Mouse (Mus musculus): ENCODE data around the gene Gm13290. TPM values are rescaled to one million over a fixed set of nuclear protein-coding genes. Genes with fewer than 3 reads are reported as not detected.
A peak's percentile ranks its signal among the peaks of the same experiment; 100 is the strongest.

The Gm13290 gene
- polyA plus RNA-seq, 2 experiments = 0.48 TPM; not detected in 1

GRCm38 (mm10) chr4:88815928-88816327 is 42.3 kb downstream of the Gm13290 start, which contains the start of gene Ifna7:
Gene Ifna7 (plus strand): TSS chr4:88816228.
- no peaks in the 10 kb centered on the region for H3K27me3 ChIP-seq (ENCODE audit: control insufficient read depth, insufficient read depth, low read length)
- ATAC-seq (ENCODE audit: low FRiP score, low read depth) (no peak), DNase-seq (ENCODE audit: low spot score) (no peak)
- no peaks in the 10 kb centered on the region for H3K36me3 ChIP-seq (ENCODE audit: control insufficient read depth, insufficient read depth, low read length)
- no peak for TF ChIP-seq POLR2A (IDR thresholded peaks at IDR 0.05; ENCODE audit: borderline replicate concordance, extremely low read depth, insufficient read depth, insufficient read length)
- H3K4me1 ChIP-seq (ENCODE audit: control insufficient read depth, insufficient read depth, low read length) = no peaks in the 10 kb centered on the region
- no peak within 1 kb of the TSS for H3K27ac ChIP-seq (replicated peaks; ENCODE audit: low read depth, low read length)
- WGBS = 59% methylated on average over 3 of the region's 3 CpGs
- H3K4me3 ChIP-seq (replicated peaks; ENCODE audit: low read length) = no peak within 1 kb of the TSS
- no peak within 1 kb of the TSS for H3K4me2 ChIP-seq (replicated peaks; ENCODE audit: low read depth, low read length, severe bottlenecking)
- H3K9me3 ChIP-seq (ENCODE audit: control insufficient read depth, low read length) = no peaks in the 10 kb centered on the region
- H3K9ac ChIP-seq (ENCODE audit: low read depth, low read length, severe bottlenecking) = no peak within 1 kb of the TSS

GRCm38 (mm10) chr4:88819659-88820058 is 46.0 kb downstream of the Gm13290 start, which contains the start of gene Ifna11:
Gene Ifna11 (plus strand): TSS chr4:88819959.
- no peak for ATAC-seq (ENCODE audit: low FRiP score, low read depth)
- no peak within 1 kb of the TSS for H3K27ac ChIP-seq (replicated peaks; ENCODE audit: low read depth, low read length)
- no peaks in the 10 kb centered on the region for H3K4me1 ChIP-seq (ENCODE audit: control insufficient read depth, insufficient read depth, low read length)
- no peak within 1 kb of the TSS for H3K9ac ChIP-seq (ENCODE audit: low read depth, low read length, severe bottlenecking)
- WGBS = 75% methylated on average over 1 of the region's 1 CpGs
- no peak for TF ChIP-seq POLR2A (IDR thresholded peaks at IDR 0.05; ENCODE audit: borderline replicate concordance, extremely low read depth, insufficient read depth, insufficient read length)
- no peak within 1 kb of the TSS for H3K4me3 ChIP-seq (replicated peaks; ENCODE audit: low read length)
- H3K27me3 ChIP-seq (ENCODE audit: control insufficient read depth, insufficient read depth, low read length) = no peaks in the 10 kb centered on the region
- H3K36me3 ChIP-seq (ENCODE audit: control insufficient read depth, insufficient read depth, low read length) = no peaks in the 10 kb centered on the region
- no peak within 1 kb of the TSS for H3K4me2 ChIP-seq (replicated peaks; ENCODE audit: low read depth, low read length, severe bottlenecking)
- DNase-seq (ENCODE audit: low spot score) = no peak
- no peaks in the 10 kb centered on the region for H3K9me3 ChIP-seq (ENCODE audit: control insufficient read depth, low read length)

GRCm38 (mm10) chr4:88822995-88823394 is 49.4 kb downstream of the Gm13290 start:
- no peak overlapping the region for H3K4me3 ChIP-seq (replicated peaks; ENCODE audit: low read length)
- no peak for TF ChIP-seq POLR2A (IDR thresholded peaks at IDR 0.05; ENCODE audit: borderline replicate concordance, extremely low read depth, insufficient read depth, insufficient read length)
- 23% methylated on average over 4 of the region's 4 CpGs for WGBS
- H3K4me1 ChIP-seq (ENCODE audit: control insufficient read depth, insufficient read depth, low read length) = no peaks in the 10 kb centered on the region
- peak; percentile 11 for DNase-seq (ENCODE audit: low spot score)
- H3K9ac ChIP-seq (ENCODE audit: low read depth, low read length, severe bottlenecking) = no peak overlapping the region
- H3K36me3 ChIP-seq (ENCODE audit: control insufficient read depth, insufficient read depth, low read length) = no peaks in the 10 kb centered on the region
- no peak for ATAC-seq (ENCODE audit: low FRiP score, low read depth)
- no peaks in the 10 kb centered on the region for H3K9me3 ChIP-seq (ENCODE audit: control insufficient read depth, low read length)
- no peaks in the 10 kb centered on the region for H3K27me3 ChIP-seq (ENCODE audit: control insufficient read depth, insufficient read depth, low read length)
- H3K4me2 ChIP-seq (replicated peaks; ENCODE audit: low read depth, low read length, severe bottlenecking) = no peak overlapping the region
- H3K27ac ChIP-seq (replicated peaks; ENCODE audit: low read depth, low read length) = no peak overlapping the region

Other genes with a start within 250 kb of the Gm13290 start
Only the 30 nearest of the 31 such genes appear.
- gene Ifna14, start 202.0 kb upstream of the Gm13290 start, polyA plus RNA-seq (2012; rRNA removed) = not detected in 2 replicates
- gene Ifna14, start 202.0 kb upstream of the Gm13290 start, polyA plus RNA-seq (2014; fragmentation: Nextera tagmentation; extraction: Ambion mirVana) = not detected in 2 replicates
- not detected in 2 replicates for gene Ifna9, start 181.4 kb upstream of the Gm13290 start, polyA plus RNA-seq (2012; rRNA removed)
- not detected in 2 replicates for gene Ifna9, start 181.4 kb upstream of the Gm13290 start, polyA plus RNA-seq (2014; fragmentation: Nextera tagmentation; extraction: Ambion mirVana)
- gene Ifna12, start 170.5 kb upstream of the Gm13290 start, polyA plus RNA-seq (2012; rRNA removed) = not detected in 2 replicates
- not detected in 2 replicates for gene Ifna12, start 170.5 kb upstream of the Gm13290 start, polyA plus RNA-seq (2014; fragmentation: Nextera tagmentation; extraction: Ambion mirVana)
- not detected in 2 replicates for gene C87499, start 139.4 kb upstream of the Gm13290 start, polyA plus RNA-seq (2012; rRNA removed)
- gene C87499, start 139.4 kb upstream of the Gm13290 start, polyA plus RNA-seq (2014; fragmentation: Nextera tagmentation; extraction: Ambion mirVana) = not detected in 2 replicates
- gene Ifna13, start 129.4 kb upstream of the Gm13290 start, polyA plus RNA-seq (2012; rRNA removed) = not detected in 2 replicates
- gene Ifna13, start 129.4 kb upstream of the Gm13290 start, polyA plus RNA-seq (2014; fragmentation: Nextera tagmentation; extraction: Ambion mirVana) = not detected in 2 replicates
- gene Ifna16, start 96.9 kb upstream of the Gm13290 start, polyA plus RNA-seq (2012; rRNA removed) = not detected in 2 replicates
- gene Ifna16, start 96.9 kb upstream of the Gm13290 start, polyA plus RNA-seq (2014; fragmentation: Nextera tagmentation; extraction: Ambion mirVana) = not detected in 2 replicates
- not detected in 2 replicates for gene Ifna2, start 89.9 kb upstream of the Gm13290 start, polyA plus RNA-seq (2012; rRNA removed)
- not detected in 2 replicates for gene Ifna2, start 89.9 kb upstream of the Gm13290 start, polyA plus RNA-seq (2014; fragmentation: Nextera tagmentation; extraction: Ambion mirVana)
- 0.09 TPM in 1 of 2 replicates, not detected in the other for gene Ifnab, start 82.5 kb upstream of the Gm13290 start, polyA plus RNA-seq (2012; rRNA removed)
- not detected in 2 replicates for gene Ifnab, start 82.5 kb upstream of the Gm13290 start, polyA plus RNA-seq (2014; fragmentation: Nextera tagmentation; extraction: Ambion mirVana)
- 0.63 and 0.86 TPM in 2 replicates for gene Gm26566, start 52.0 kb upstream of the Gm13290 start, polyA plus RNA-seq (2012; rRNA removed)
- gene Gm26566, start 52.0 kb upstream of the Gm13290 start, polyA plus RNA-seq (2014; fragmentation: Nextera tagmentation; extraction: Ambion mirVana) = 0.70 and 2.0 TPM in 2 replicates
- 41.4 and 41.6 TPM in 2 replicates for gene Klhl9, start 51.4 kb upstream of the Gm13290 start, polyA plus RNA-seq (2012; rRNA removed)
- 127 and 137 TPM in 2 replicates for gene Klhl9, start 51.4 kb upstream of the Gm13290 start, polyA plus RNA-seq (2014; fragmentation: Nextera tagmentation; extraction: Ambion mirVana)
- not detected in 2 replicates for gene Gm13271, start 19.0 kb upstream of the Gm13290 start, polyA plus RNA-seq (2012; rRNA removed)
- not detected in 2 replicates for gene Gm13271, start 19.0 kb upstream of the Gm13290 start, polyA plus RNA-seq (2014; fragmentation: Nextera tagmentation; extraction: Ambion mirVana)
- 0.13 and 0.24 TPM in 2 replicates for gene Gm13283, start 13.7 kb upstream of the Gm13290 start, polyA plus RNA-seq (2012; rRNA removed)
- 0.21 TPM in 1 of 2 replicates, not detected in the other for gene Gm13283, start 13.7 kb upstream of the Gm13290 start, polyA plus RNA-seq (2014; fragmentation: Nextera tagmentation; extraction: Ambion mirVana)
- not detected in 2 replicates for gene Gm13289, start 3.1 kb downstream of the Gm13290 start, polyA plus RNA-seq (2012; rRNA removed)
- gene Gm13289, start 3.1 kb downstream of the Gm13290 start, polyA plus RNA-seq (2014; fragmentation: Nextera tagmentation; extraction: Ambion mirVana) = not detected in 2 replicates
- 0.16 TPM in 1 of 2 replicates, not detected in the other for gene Gm13272, start 6.0 kb downstream of the Gm13290 start, polyA plus RNA-seq (2012; rRNA removed)
- not detected in 2 replicates for gene Gm13272, start 6.0 kb downstream of the Gm13290 start, polyA plus RNA-seq (2014; fragmentation: Nextera tagmentation; extraction: Ambion mirVana)
- gene Ifnz, start 8.3 kb downstream of the Gm13290 start, polyA plus RNA-seq (2012; rRNA removed) = 0.10 and 0.17 TPM in 2 replicates
- gene Ifnz, start 8.3 kb downstream of the Gm13290 start, polyA plus RNA-seq (2014; fragmentation: Nextera tagmentation; extraction: Ambion mirVana) = 0.25 TPM in 1 of 2 replicates, not detected in the other
- 0.14 and 0.44 TPM in 2 replicates for gene Gm13276, start 11.9 kb downstream of the Gm13290 start, polyA plus RNA-seq (2012; rRNA removed)
- not detected in 2 replicates for gene Gm13276, start 11.9 kb downstream of the Gm13290 start, polyA plus RNA-seq (2014; fragmentation: Nextera tagmentation; extraction: Ambion mirVana)
- not detected in 2 replicates for gene Gm13277, start 14.8 kb downstream of the Gm13290 start, polyA plus RNA-seq (2012; rRNA removed)
- gene Gm13277, start 14.8 kb downstream of the Gm13290 start, polyA plus RNA-seq (2014; fragmentation: Nextera tagmentation; extraction: Ambion mirVana) = not detected in 2 replicates
- not detected in 2 replicates for gene Gm13278, start 17.7 kb downstream of the Gm13290 start, polyA plus RNA-seq (2012; rRNA removed)
- not detected in 2 replicates for gene Gm13278, start 17.7 kb downstream of the Gm13290 start, polyA plus RNA-seq (2014; fragmentation: Nextera tagmentation; extraction: Ambion mirVana)
- gene Gm13275, start 20.7 kb downstream of the Gm13290 start, polyA plus RNA-seq (2012; rRNA removed) = 0.47 TPM in 1 of 2 replicates, not detected in the other
- not detected in 2 replicates for gene Gm13275, start 20.7 kb downstream of the Gm13290 start, polyA plus RNA-seq (2014; fragmentation: Nextera tagmentation; extraction: Ambion mirVana)
- not detected in 2 replicates for gene Gm13279, start 23.6 kb downstream of the Gm13290 start, polyA plus RNA-seq (2012; rRNA removed)
- not detected in 2 replicates for gene Gm13279, start 23.6 kb downstream of the Gm13290 start, polyA plus RNA-seq (2014; fragmentation: Nextera tagmentation; extraction: Ambion mirVana)
- gene Gm13285, start 25.8 kb downstream of the Gm13290 start, polyA plus RNA-seq (2012; rRNA removed) = not detected in 2 replicates
- gene Gm13285, start 25.8 kb downstream of the Gm13290 start, polyA plus RNA-seq (2014; fragmentation: Nextera tagmentation; extraction: Ambion mirVana) = 0.65 and 1.3 TPM in 2 replicates
- 0.47 TPM in 1 of 2 replicates, not detected in the other for gene Gm13287, start 29.4 kb downstream of the Gm13290 start, polyA plus RNA-seq (2012; rRNA removed)
- gene Gm13287, start 29.4 kb downstream of the Gm13290 start, polyA plus RNA-seq (2014; fragmentation: Nextera tagmentation; extraction: Ambion mirVana) = not detected in 2 replicates
- gene Gm13288, start 31.7 kb downstream of the Gm13290 start, polyA plus RNA-seq (2012; rRNA removed) = 0.04 and 0.09 TPM in 2 replicates
- gene Gm13288, start 31.7 kb downstream of the Gm13290 start, polyA plus RNA-seq (2014; fragmentation: Nextera tagmentation; extraction: Ambion mirVana) = not detected in 2 replicates
- gene Ifna7, start 42.4 kb downstream of the Gm13290 start, polyA plus RNA-seq (2012; rRNA removed) = not detected in 2 replicates
- gene Ifna7, start 42.4 kb downstream of the Gm13290 start, polyA plus RNA-seq (2014; fragmentation: Nextera tagmentation; extraction: Ambion mirVana) = not detected in 2 replicates
- not detected in 2 replicates for gene Ifna11, start 46.1 kb downstream of the Gm13290 start, polyA plus RNA-seq (2012; rRNA removed)
- gene Ifna11, start 46.1 kb downstream of the Gm13290 start, polyA plus RNA-seq (2014; fragmentation: Nextera tagmentation; extraction: Ambion mirVana) = not detected in 2 replicates
- not detected in 2 replicates for gene Ifna6, start 53.6 kb downstream of the Gm13290 start, polyA plus RNA-seq (2012; rRNA removed)
- gene Ifna6, start 53.6 kb downstream of the Gm13290 start, polyA plus RNA-seq (2014; fragmentation: Nextera tagmentation; extraction: Ambion mirVana) = not detected in 2 replicates
- not detected in 2 replicates for gene Ifna5, start 61.7 kb downstream of the Gm13290 start, polyA plus RNA-seq (2012; rRNA removed)
- gene Ifna5, start 61.7 kb downstream of the Gm13290 start, polyA plus RNA-seq (2014; fragmentation: Nextera tagmentation; extraction: Ambion mirVana) = not detected in 2 replicates
- not detected in 2 replicates for gene Ifna4, start 68.0 kb downstream of the Gm13290 start, polyA plus RNA-seq (2012; rRNA removed)
- gene Ifna4, start 68.0 kb downstream of the Gm13290 start, polyA plus RNA-seq (2014; fragmentation: Nextera tagmentation; extraction: Ambion mirVana) = not detected in 2 replicates
- not detected in 2 replicates for gene Ifna1, start 76.3 kb downstream of the Gm13290 start, polyA plus RNA-seq (2012; rRNA removed)
- gene Ifna1, start 76.3 kb downstream of the Gm13290 start, polyA plus RNA-seq (2014; fragmentation: Nextera tagmentation; extraction: Ambion mirVana) = not detected in 2 replicates
- not detected in 2 replicates for gene Ifne, start 106.4 kb downstream of the Gm13290 start, polyA plus RNA-seq (2012; rRNA removed)
- gene Ifne, start 106.4 kb downstream of the Gm13290 start, polyA plus RNA-seq (2014; fragmentation: Nextera tagmentation; extraction: Ambion mirVana) = not detected in 2 replicates